Mouse (Mus musculus) heart, postnatal 0 days (tissue): ENCODE results near the gene Elf2. TPM values are rescaled to one million over a fixed set of nuclear protein-coding genes. Genes with fewer than 3 reads are reported as not detected.
A peak's percentile ranks its signal among the peaks of the same experiment; 100 is the strongest.

Experiments
- ATAC-seq: fragments of 200-750 bp; cut with Nextera tagmentation; 2 replicates; pipeline ENCODE4 v1.8.0; 2017; ENCODE audit warnings: low read depth, moderate number of reproducible peaks, moderate library complexity; ENCODE audit not compliant: insufficient read depth
- DNase-seq: peaks from one replicate; pipeline ENCODE4 v3.0.0-alpha.2; 2016; ENCODE audit warnings: low spot score
- H3K27ac ChIP-seq: fragments of 300-500 bp; sonication (generic); 2 replicates; pipeline ENCODE4 v1.5.1; 2014; ENCODE audit warnings: low read depth, mild to moderate bottlenecking
- H3K27me3 ChIP-seq: fragments of 300-500 bp; sonication (generic); 2 replicates; pipeline ENCODE4 v1.6.1; 2014; ENCODE audit warnings: low read length, mixed read lengths; ENCODE audit not compliant: control insufficient read depth, insufficient read depth
- H3K36me3 ChIP-seq: fragments of 300-500 bp; sonication (generic); replicated peaks from 2 replicates; pipeline ENCODE4 v1.6.1; 2014; ENCODE audit warnings: low read length, mixed read lengths; ENCODE audit not compliant: control insufficient read depth, insufficient read depth
- H3K4me1 ChIP-seq: fragments of 300-500 bp; sonication (generic); 2 replicates; pipeline ENCODE4 v1.6.1; 2014; ENCODE audit warnings: antibody characterized with exemption; ENCODE audit not compliant: control insufficient read depth, insufficient read depth
- H3K4me2 ChIP-seq: fragments of 300-500 bp; sonication (generic); 2 replicates; pipeline ENCODE4 v1.6.1; 2014; ENCODE audit warnings: low read depth, mild to moderate bottlenecking, low read length, moderate library complexity
- H3K4me3 ChIP-seq: fragments of 300-500 bp; sonication (generic); 2 replicates; pipeline ENCODE4 v1.5.1; 2014; ENCODE audit warnings: low read depth, low read length
- H3K9ac ChIP-seq: fragments of 300-500 bp; sonication (generic); replicated peaks from 2 replicates; pipeline ENCODE4 v1.6.1; 2014; ENCODE audit warnings: low read depth, low read length, mixed read lengths
- H3K9me3 ChIP-seq: fragments of 300-500 bp; sonication (generic); replicated peaks from 2 replicates; pipeline ENCODE4 v1.6.1; 2016; ENCODE audit warnings: low read length; ENCODE audit not compliant: control insufficient read depth
- CTCF ChIP-seq: IDR thresholded peaks from 2 replicates; pipeline ENCODE4 v1.5.1; 2016; ENCODE audit warnings: antibody characterized with exemption, control low read depth, low read depth
- EP300 ChIP-seq: IDR thresholded peaks from 2 replicates; pipeline ENCODE4 v1.6.1; 2016; ENCODE audit warnings: antibody characterized with exemption, low read depth
- WGBS: fragments of 180-500 bp; shearing (Covaris S2); extraction: QIAGEN DNeasy Blood & Tissue Kit; methylation state at CpG from one replicate; pipeline ENCODE4 v1.1.7; 2014; 5-methylcytosine and 5-hydroxymethylcytosine counted together
- polyA plus RNA-seq: library from polyadenylated mRNA; unstranded; fragments of >200 nt; fragmentation: Nextera tagmentation; extraction: Ambion mirVana; gene quantifications from 2 replicates; pipeline ENCODE4 v1.2.1, GENCODE M21; 2015
- total RNA-seq: library from RNA; depleted of rRNA; stranded (reverse); fragments of >200 nt; gene quantifications from 2 replicates; pipeline ENCODE4 v1.2.3, GENCODE M21; 2014; ENCODE audit warnings: low replicate concordance

Gene Elf2
- total and polyA plus RNA-seq, 2 experiments from 2014 or later: 46.5 to 84.0 TPM

GRCm38 (mm10) chr3:51383409-51383808, 42.9 kb upstream of the Elf2 start:
- DNase-seq: no peak
- H3K4me3 ChIP-seq: no peak overlapping the region
- no peaks in the 10 kb centered on the region for H3K9me3 ChIP-seq
- 80% methylated on average over 12 of the region's 12 CpGs for WGBS
- no peaks in the 10 kb centered on the region for H3K27me3 ChIP-seq
- no peaks in the 10 kb centered on the region for H3K36me3 ChIP-seq
- H3K9ac ChIP-seq: no peak overlapping the region
- ATAC-seq: no peak
- peaks cover 2% of the 10 kb centered on the region; the same call in 1 of the 2 replicates for H3K4me1 ChIP-seq
- no peak overlapping the region for H3K27ac ChIP-seq
- no peak for TF ChIP-seq EP300
- TF ChIP-seq CTCF: no peak
- H3K4me2 ChIP-seq: no peak overlapping the region

GRCm38 (mm10) chr3:51380660-51381014, 40.2 kb upstream of the Elf2 start:
- ATAC-seq: no peak
- H3K4me1 ChIP-seq: peaks cover 4% of the 10 kb centered on the region; the same call in 1 of the 2 replicates

GRCm38 (mm10) chr3:51379786-51380659, 39.6 kb upstream of the Elf2 start:
- ATAC-seq: no peak; the same call in 1 of the 2 replicates
- no peak for DNase-seq

More at GRCm38 (mm10) chr3:51380660-51381014, 40.2 kb upstream of the Elf2 start:
- H3K9me3 ChIP-seq: no peaks in the 10 kb centered on the region
- no peak overlapping the region for H3K4me2 ChIP-seq
- no peak for DNase-seq
- WGBS: 79% methylated on average over 2 of the region's 5 CpGs
- no peak overlapping the region for H3K4me3 ChIP-seq
- TF ChIP-seq EP300 (no peak), CTCF (no peak)
- H3K27ac ChIP-seq: no peak overlapping the region
- H3K9ac ChIP-seq: no peak overlapping the region
- H3K36me3 ChIP-seq: no peaks in the 10 kb centered on the region
- H3K27me3 ChIP-seq: no peaks in the 10 kb centered on the region

GRCm38 (mm10) chr3:51378665-51378946, 38.1 kb upstream of the Elf2 start:
- Histone ChIP-seq H3K9ac (0 out of 2 replicates have a peak overlapping the region, but pooled peaks have one; percentile 51), H3K4me3 (peak overlapping the region; percentile 51), H3K36me3 (no peaks in the 10 kb centered on the region), H3K27me3 (no peaks in the 10 kb centered on the region), H3K4me2 (peak overlapping the region; percentile 62), H3K27ac (no peak overlapping the region), H3K4me1 (peaks cover 4% of the 10 kb centered on the region; the same call in 1 of the 2 replicates), H3K9me3 (no peaks in the 10 kb centered on the region)
- DNase-seq (no peak), ATAC-seq (no peak)
- no peak for TF ChIP-seq EP300
- no peak for TF ChIP-seq CTCF
- WGBS: 77% methylated on average over 3 of the region's 3 CpGs

More at GRCm38 (mm10) chr3:51379786-51380659, 39.6 kb upstream of the Elf2 start:
- TF ChIP-seq EP300: no peak
- no peak for TF ChIP-seq CTCF
- no peaks in the 10 kb centered on the region for H3K36me3 ChIP-seq
- no peak overlapping the region for H3K27ac ChIP-seq
- no peaks in the 10 kb centered on the region for H3K9me3 ChIP-seq
- H3K27me3 ChIP-seq: no peaks in the 10 kb centered on the region
- no peak overlapping the region for H3K9ac ChIP-seq
- WGBS: 63% methylated on average over 5 of the region's 5 CpGs
- H3K4me3 ChIP-seq: no peak overlapping the region
- H3K4me1 ChIP-seq: peaks cover 4% of the 10 kb centered on the region; the same call in 1 of the 2 replicates
- no peak overlapping the region for H3K4me2 ChIP-seq

- peak overlapping the region; percentile 51 for H3K9ac ChIP-seq
- H3K4me1 ChIP-seq: peaks cover 4% of the 10 kb centered on the region; the same call in 1 of the 2 replicates
- peak; percentile 61 for DNase-seq
- no peaks in the 10 kb centered on the region for H3K9me3 ChIP-seq
- peak overlapping the region; percentile 51 for H3K4me3 ChIP-seq
- TF ChIP-seq CTCF (peak; percentile 56), EP300 (no peak)
- no peaks in the 10 kb centered on the region for H3K36me3 ChIP-seq
- 25% methylated on average over 31 of the region's 31 CpGs for WGBS
- peak; percentile 25 for ATAC-seq
- H3K27me3 ChIP-seq: no peaks in the 10 kb centered on the region
- H3K4me2 ChIP-seq: peak overlapping the region; percentile 62
- no peak overlapping the region; the same call in 1 of the 2 replicates for H3K27ac ChIP-seq
Measured at GRCm38 (mm10) chr3:51377878-51378664, 37.6 kb upstream of the Elf2 start.
